Mouse (Mus musculus) kidney, postnatal 0 days (tissue): ENCODE results near the gene Nsf. TPM values are rescaled to one million over a fixed set of nuclear protein-coding genes. Genes with fewer than 3 reads are reported as not detected.

Source experiments
- ATAC-seq: fragments of 200-750 bp; cut with Nextera tagmentation; replicated peaks from 2 replicates; pipeline ENCODE4 v1.8.0; 2017; ENCODE audit warnings: low read depth, moderate number of reproducible peaks, moderate TSS enrichment, moderate library complexity; ENCODE audit not compliant: low FRiP score
- DNase-seq: peaks from one replicate; pipeline ENCODE4 v3.0.0-alpha.2; 2016; ENCODE audit warnings: low spot score
- H3K27ac ChIP-seq: fragments of 300-500 bp; sonication (generic); 2 replicates; pipeline ENCODE4 v1.5.1; 2014; ENCODE audit warnings: mild to moderate bottlenecking
- H3K27me3 ChIP-seq: fragments of 300-500 bp; sonication (generic); 2 replicates; pipeline ENCODE4 v1.6.1; 2014; ENCODE audit warnings: low read length, mixed read lengths; ENCODE audit not compliant: insufficient read depth
- H3K36me3 ChIP-seq: fragments of 300-500 bp; sonication (generic); 2 replicates; pipeline ENCODE4 v1.6.1; 2014; ENCODE audit warnings: low read length, mixed read lengths; ENCODE audit not compliant: insufficient read depth
- H3K4me1 ChIP-seq: fragments of 300-500 bp; sonication (generic); replicated peaks from 2 replicates; pipeline ENCODE4 v1.6.1; 2014; ENCODE audit warnings: antibody characterized with exemption, low read length, mixed read lengths; ENCODE audit not compliant: insufficient read depth
- H3K4me2 ChIP-seq: fragments of 300-500 bp; sonication (generic); 2 replicates; pipeline ENCODE4 v1.6.1; 2014; ENCODE audit warnings: mild to moderate bottlenecking, low read length, moderate library complexity, mixed read lengths
- H3K4me3 ChIP-seq: fragments of 300-500 bp; sonication (generic); replicated peaks from 2 replicates; pipeline ENCODE4 v1.5.1; 2014; ENCODE audit warnings: low read depth, low read length
- H3K9ac ChIP-seq: fragments of 300-500 bp; sonication (generic); 2 replicates; pipeline ENCODE4 v1.6.1; 2014; ENCODE audit warnings: low read depth, low read length
- H3K9me3 ChIP-seq: fragments of 300-500 bp; sonication (generic); replicated peaks from 2 replicates; pipeline ENCODE4 v1.6.1; 2016; ENCODE audit warnings: low read length, inconsistent platforms, mixed read lengths
- CTCF ChIP-seq: IDR thresholded peaks from 2 replicates; pipeline ENCODE4 v1.5.1; 2016; ENCODE audit warnings: antibody characterized with exemption, low read depth, mild to moderate bottlenecking, moderate library complexity
- WGBS: fragments of 180-500 bp; shearing (Covaris S2); extraction: QIAGEN DNeasy Blood & Tissue Kit; methylation state at CpG from one replicate; pipeline ENCODE4 v1.1.7; 2014; 5-methylcytosine and 5-hydroxymethylcytosine counted together
- polyA plus RNA-seq: library from polyadenylated mRNA; unstranded; fragments of >200 nt; fragmentation: Nextera tagmentation; extraction: Ambion mirVana; gene quantifications from 2 replicates; pipeline ENCODE4 v1.2.1, GENCODE M21; 2015

Gene Nsf
- polyA plus RNA-seq, 1 experiment from 2014 or later: 37.1 TPM

GRCm38 (mm10) chr11:103809611-103810598 lies 144.0 kb downstream of the Nsf start:
- H3K9ac ChIP-seq: peak overlapping the region; percentile 55
- peak overlapping the region; percentile 43 for H3K4me3 ChIP-seq
- WGBS: under 1% methylated on average over 90 of the region's 107 CpGs
- H3K27me3 ChIP-seq: peaks cover 58% of the 10 kb centered on the region
- H3K4me2 ChIP-seq: peak overlapping the region; percentile 74
- TF ChIP-seq CTCF: no peak
- H3K36me3 ChIP-seq: no peaks in the 10 kb centered on the region
- peak; percentile 23 for DNase-seq
- H3K4me1 ChIP-seq: peaks cover 7% of the 10 kb centered on the region; the same call in 1 of the 2 replicates
- no peak overlapping the region for H3K27ac ChIP-seq
- peak; percentile 42 for ATAC-seq
- no peaks in the 10 kb centered on the region; the same call in 1 of the 2 replicates for H3K9me3 ChIP-seq

GRCm38 (mm10) chr11:103808771-103809610 lies 144.9 kb downstream of the Nsf start:
- H3K9me3 ChIP-seq: no peaks in the 10 kb centered on the region; the same call in 1 of the 2 replicates
- no peak for TF ChIP-seq CTCF
- ATAC-seq (no peak), DNase-seq (no peak)
- H3K27me3 ChIP-seq: peaks cover 58% of the 10 kb centered on the region
- H3K4me3 ChIP-seq: peak overlapping the region; percentile 43
- peak overlapping the region; percentile 74 for H3K4me2 ChIP-seq
- H3K27ac ChIP-seq: no peak overlapping the region
- 5% methylated on average over 29 of the region's 29 CpGs for WGBS
- no peaks in the 10 kb centered on the region for H3K36me3 ChIP-seq
- peaks cover 7% of the 10 kb centered on the region; the same call in 1 of the 2 replicates for H3K4me1 ChIP-seq
- H3K9ac ChIP-seq: no peak overlapping the region

DNA sequence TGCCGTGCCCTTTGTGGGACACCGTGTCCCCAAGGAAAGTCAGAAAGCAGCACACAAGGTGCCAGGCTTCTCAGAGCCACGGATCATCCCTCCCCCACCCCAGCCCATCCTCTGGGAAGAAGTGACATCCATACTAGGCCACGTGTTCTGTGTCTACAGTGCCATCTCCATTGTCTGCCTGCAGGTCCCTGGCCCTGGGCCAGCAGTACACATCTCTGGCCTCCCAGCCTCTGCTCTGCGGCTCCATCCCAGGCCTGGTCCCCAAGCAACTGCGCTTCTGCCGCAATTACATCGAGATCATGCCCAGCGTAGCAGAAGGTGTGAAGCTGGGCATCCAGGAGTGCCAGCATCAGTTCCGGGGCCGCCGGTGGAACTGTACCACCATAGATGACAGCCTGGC lies 145.9 kb downstream of the Nsf start:
- WGBS: 45% methylated on average over 12 of the region's 12 CpGs
- H3K4me1 ChIP-seq: peaks cover 7% of the 10 kb centered on the region; the same call in 1 of the 2 replicates
- TF ChIP-seq CTCF: no peak
- no peak for DNase-seq
- no peak overlapping the region for H3K4me3 ChIP-seq
- no peak for ATAC-seq
- H3K27ac ChIP-seq: no peak overlapping the region
- no peaks in the 10 kb centered on the region for H3K36me3 ChIP-seq
- H3K4me2 ChIP-seq: no peak overlapping the region
- no peak overlapping the region for H3K9ac ChIP-seq
- peaks cover 52% of the 10 kb centered on the region for H3K27me3 ChIP-seq
- no peaks in the 10 kb centered on the region; the same call in 1 of the 2 replicates for H3K9me3 ChIP-seq

- WGBS: 78% methylated on average over 4 of the region's 4 CpGs
- Histone ChIP-seq H3K4me1 (no peaks in the 10 kb centered on the region), H3K9me3 (no peaks in the 10 kb centered on the region; the same call in 1 of the 2 replicates), H3K4me2 (no peak overlapping the region), H3K9ac (no peak overlapping the region), H3K27me3 (peaks cover 22% of the 10 kb centered on the region), H3K4me3 (no peak overlapping the region), H3K27ac (no peak overlapping the region), H3K36me3 (no peaks in the 10 kb centered on the region)
- no peak for TF ChIP-seq CTCF
- DNase-seq (no peak), ATAC-seq (no peak)
Measured at GRCm38 (mm10) chr11:103804804-103805203, 149.1 kb downstream of the Nsf start.

GRCm38 (mm10) chr11:103804126-103804525 lies 149.7 kb downstream of the Nsf start:
- Histone ChIP-seq H3K4me1 (no peaks in the 10 kb centered on the region), H3K4me2 (no peak overlapping the region), H3K9ac (no peak overlapping the region), H3K4me3 (no peak overlapping the region), H3K27me3 (peaks cover 15% of the 10 kb centered on the region), H3K27ac (no peak overlapping the region), H3K36me3 (no peaks in the 10 kb centered on the region), H3K9me3 (no peaks in the 10 kb centered on the region; the same call in 1 of the 2 replicates)
- no peak for DNase-seq
- no peak for TF ChIP-seq CTCF
- 80% methylated on average over 11 of the region's 11 CpGs for WGBS
- no peak for ATAC-seq

GRCm38 (mm10) chr11:103801128-103801527 lies 152.7 kb downstream of the Nsf start:
- H3K9me3 ChIP-seq: no peaks in the 10 kb centered on the region; the same call in 1 of the 2 replicates
- no peak overlapping the region for H3K9ac ChIP-seq
- no peaks in the 10 kb centered on the region for H3K4me1 ChIP-seq
- ATAC-seq (no peak), DNase-seq (no peak)
- H3K36me3 ChIP-seq: no peaks in the 10 kb centered on the region
- H3K27me3 ChIP-seq: peaks cover 6% of the 10 kb centered on the region; the same call in 1 of the 2 replicates
- no peak overlapping the region for H3K27ac ChIP-seq
- no peak overlapping the region for H3K4me2 ChIP-seq
- 69% methylated on average over 9 of the region's 9 CpGs for WGBS
- no peak overlapping the region for H3K4me3 ChIP-seq
- TF ChIP-seq CTCF: no peak
